Mouse (Mus musculus) liver, embryonic 14.5 days (tissue): ENCODE measurements around the gene Olfr643. TPM values are rescaled to one million over a fixed set of nuclear protein-coding genes. Genes with fewer than 3 reads are reported as not detected.

Experiments used
- ATAC-seq: fragments of 200-750 bp; cut with Nextera tagmentation; 2 replicates; pipeline ENCODE4 v1.8.0; 2017; ENCODE audit warnings: moderate number of reproducible peaks, mild to moderate bottlenecking, moderate library complexity; ENCODE audit not compliant: insufficient read depth
- DNase-seq, 3 experiments: peaks; one replicate each; pipeline ENCODE4 v3.0.0-alpha.2; 2012 to 2013; ENCODE audit warnings: low read depth in 3 of 3, low spot score in 3 of 3
- H3K27ac ChIP-seq: fragments of 300-500 bp; sonication (generic); 2 replicates; pipeline ENCODE4 v1.5.1; 2014; ENCODE audit warnings: moderate library complexity, mild to moderate bottlenecking, control low read depth, inconsistent platforms
- H3K27me3 ChIP-seq: fragments of 300-500 bp; sonication (generic); 2 replicates; pipeline ENCODE4 v1.6.1; 2014; ENCODE audit warnings: mild to moderate bottlenecking, low read length, moderate library complexity; ENCODE audit not compliant: control insufficient read depth, insufficient read depth
- H3K36me3 ChIP-seq: fragments of 300-500 bp; sonication (generic); replicated peaks from 2 replicates; pipeline ENCODE4 v1.6.1; 2014; ENCODE audit warnings: low read depth; ENCODE audit not compliant: control insufficient read depth, insufficient read depth
- H3K4me1 ChIP-seq, 2 experiments: fragments of 200-500 bp in 1 of 2; fragments of 300-500 bp in 1 of 2; sonication (generic) in 1 of 2; replicated peaks; 2 replicates each; pipeline ENCODE4 v1.6.1; 2012 to 2014; ENCODE audit warnings: antibody characterized with exemption in 1 of 2, inconsistent platforms in 1 of 2, low read length in 1 of 2; ENCODE audit not compliant: control insufficient read depth in 2 of 2, insufficient read depth in 2 of 2
- H3K4me2 ChIP-seq: fragments of 300-500 bp; sonication (generic); 2 replicates; pipeline ENCODE4 v1.6.1; 2014; ENCODE audit warnings: low read depth, mild to moderate bottlenecking, control low read depth, moderate library complexity
- H3K4me3 ChIP-seq, 2 experiments: fragments of 200-500 bp in 1 of 2; fragments of 300-500 bp in 1 of 2; sonication (generic) in 1 of 2; 2 replicates each; pipeline ENCODE4 v1.5.1; 2012 to 2014; ENCODE audit warnings: low read depth in 2 of 2, low read length in 2 of 2, mild to moderate bottlenecking in 2 of 2, control low read depth in 1 of 2, inconsistent platforms in 1 of 2, moderate library complexity in 1 of 2; ENCODE audit not compliant: insufficient read depth in 1 of 2
- H3K9ac ChIP-seq: fragments of 300-500 bp; sonication (generic); replicated peaks from 2 replicates; pipeline ENCODE4 v1.6.1; 2014; ENCODE audit warnings: mild to moderate bottlenecking, control low read depth, moderate library complexity
- H3K9me3 ChIP-seq: fragments of 300-500 bp; sonication (generic); 2 replicates; pipeline ENCODE4 v1.6.1; 2016; ENCODE audit warnings: low read length, mixed read lengths; ENCODE audit not compliant: control insufficient read depth
- CTCF ChIP-seq: IDR thresholded peaks from 2 replicates; pipeline ENCODE4 v1.5.1; 2016; ENCODE audit warnings: antibody characterized with exemption, low read depth, control low read depth
- EP300 ChIP-seq: IDR thresholded peaks from 2 replicates; pipeline ENCODE4 v1.6.1; 2016; ENCODE audit warnings: antibody characterized with exemption, low read depth
- WGBS: fragments of 180-500 bp; shearing (Covaris S2); extraction: QIAGEN DNeasy Blood & Tissue Kit; methylation state at CpG from one replicate; pipeline ENCODE4 v1.1.7; 2014; ENCODE audit not compliant: insufficient replicate concordance; 5-methylcytosine and 5-hydroxymethylcytosine counted together
- polyA plus RNA-seq, 2 experiments: library from polyadenylated mRNA; depleted of rRNA in 1 of 2; stranded (reverse) in 1 of 2; unstranded in 1 of 2; fragments of >200 nt; fragmentation: Nextera tagmentation in 1 of 2; extraction: Ambion mirVana in 1 of 2; gene quantifications; 2 replicates each; pipeline versions ENCODE4 v1.2.1 to v1.2.3; 2012 to 2014

Olfr643 gene
- polyA plus RNA-seq (2012; rRNA removed) (not detected in 2 replicates), polyA plus RNA-seq (2014; fragmentation: Nextera tagmentation; extraction: Ambion mirVana) (not detected in 2 replicates)

DNA sequence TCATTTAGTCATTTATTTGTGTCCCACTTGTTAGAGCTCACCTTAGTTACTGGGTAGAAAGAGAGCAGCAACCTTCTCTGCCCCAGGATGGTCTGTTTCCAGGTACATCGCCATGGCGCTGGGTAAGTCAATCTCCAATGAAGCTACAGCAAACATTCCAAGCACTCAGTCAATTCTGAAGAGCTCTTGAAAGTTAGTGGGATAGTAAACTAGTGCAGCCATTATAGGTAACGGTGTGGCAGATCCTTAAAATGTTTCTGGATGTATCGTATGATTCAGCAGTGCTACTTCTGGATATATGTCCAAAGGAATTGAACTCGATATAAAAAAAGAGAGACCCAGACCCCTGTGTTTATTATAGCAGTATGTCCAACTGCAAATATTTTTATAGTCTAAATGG, at the start of gene Olfr643:
Gene Olfr643 (minus strand): TSS at position 101 of the 400 bp plus-strand sequence.
- no peak for TF ChIP-seq EP300
- no peak for TF ChIP-seq CTCF
- no peak within 1 kb of the TSS for H3K27ac ChIP-seq
- DNase-seq = no peak
- no peaks in the 10 kb centered on the region for H3K4me1 ChIP-seq
- no peak for ATAC-seq
- H3K4me3 ChIP-seq = no peak within 1 kb of the TSS
- no peaks in the 10 kb centered on the region for H3K36me3 ChIP-seq
- 65% methylated on average over 5 of the region's 5 CpGs for WGBS
- no peak within 1 kb of the TSS for H3K9ac ChIP-seq
- no peak within 1 kb of the TSS for H3K4me2 ChIP-seq
- no peaks in the 10 kb centered on the region for H3K27me3 ChIP-seq
- no peaks in the 10 kb centered on the region for H3K9me3 ChIP-seq

DNA sequence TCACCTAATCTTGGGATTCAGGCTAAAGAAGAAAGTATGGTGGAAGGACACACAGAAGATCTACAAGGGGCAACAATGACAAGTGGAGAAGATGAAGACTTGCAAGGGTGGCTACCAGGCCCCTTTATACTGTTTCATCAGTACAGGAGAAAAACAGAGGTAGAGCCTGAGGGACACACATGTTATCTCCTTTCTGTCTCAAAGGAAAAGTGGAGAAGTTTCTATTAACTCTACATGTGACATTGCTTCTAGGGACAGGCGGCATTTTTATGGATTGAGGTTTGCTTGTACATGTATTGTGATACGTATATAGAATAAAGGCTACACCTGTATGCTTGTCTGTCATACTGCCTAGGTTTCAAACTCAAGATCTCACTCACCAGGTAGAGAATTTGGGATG, 46.1 kb upstream of the Olfr643 start, which contains the start of gene Olfr648:
Gene Olfr648 (minus strand): TSS at position 101 of the 400 bp plus-strand sequence.
- no peak within 1 kb of the TSS for H3K27ac ChIP-seq
- 65% methylated on average over 2 of the region's 2 CpGs for WGBS
- no peak for ATAC-seq
- H3K9ac ChIP-seq = no peak within 1 kb of the TSS
- H3K27me3 ChIP-seq = no peaks in the 10 kb centered on the region
- H3K4me2 ChIP-seq = no peak within 1 kb of the TSS
- no peaks in the 10 kb centered on the region for H3K4me1 ChIP-seq
- H3K4me3 ChIP-seq = no peak within 1 kb of the TSS
- no peaks in the 10 kb centered on the region for H3K9me3 ChIP-seq
- TF ChIP-seq EP300 = no peak
- TF ChIP-seq CTCF = no peak
- H3K36me3 ChIP-seq = no peaks in the 10 kb centered on the region
- no peak for DNase-seq

DNA sequence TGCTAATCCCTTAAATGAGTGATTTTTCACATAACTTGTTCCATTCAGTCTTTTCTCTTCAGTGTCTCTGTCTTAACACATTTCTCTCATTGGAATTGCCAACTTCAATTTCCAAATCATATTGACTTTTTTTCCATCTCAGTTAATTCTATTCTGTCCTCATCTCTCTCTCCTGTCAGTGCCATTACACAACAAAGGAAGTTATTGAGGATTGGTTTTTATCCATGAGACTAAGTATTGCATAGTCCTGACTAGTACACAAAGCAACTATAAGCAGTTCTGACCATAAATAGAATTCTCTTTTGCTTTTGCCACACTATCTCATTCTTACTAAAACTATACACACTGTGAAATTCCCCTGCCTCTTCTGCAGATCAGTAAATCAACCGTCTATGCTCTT, 41.9 kb upstream of the Olfr643 start:
- Histone ChIP-seq H3K4me2 (no peak overlapping the region), H3K36me3 (no peaks in the 10 kb centered on the region), H3K27me3 (no peaks in the 10 kb centered on the region), H3K27ac (no peak overlapping the region), H3K4me3 (no peak overlapping the region), H3K4me1 (no peaks in the 10 kb centered on the region), H3K9ac (no peak overlapping the region), H3K9me3 (no peaks in the 10 kb centered on the region)
- TF ChIP-seq CTCF (no peak), EP300 (no peak)
- ATAC-seq (no peak), DNase-seq (no peak)
- 80% methylated on average over 1 of the region's 1 CpGs for WGBS

DNA sequence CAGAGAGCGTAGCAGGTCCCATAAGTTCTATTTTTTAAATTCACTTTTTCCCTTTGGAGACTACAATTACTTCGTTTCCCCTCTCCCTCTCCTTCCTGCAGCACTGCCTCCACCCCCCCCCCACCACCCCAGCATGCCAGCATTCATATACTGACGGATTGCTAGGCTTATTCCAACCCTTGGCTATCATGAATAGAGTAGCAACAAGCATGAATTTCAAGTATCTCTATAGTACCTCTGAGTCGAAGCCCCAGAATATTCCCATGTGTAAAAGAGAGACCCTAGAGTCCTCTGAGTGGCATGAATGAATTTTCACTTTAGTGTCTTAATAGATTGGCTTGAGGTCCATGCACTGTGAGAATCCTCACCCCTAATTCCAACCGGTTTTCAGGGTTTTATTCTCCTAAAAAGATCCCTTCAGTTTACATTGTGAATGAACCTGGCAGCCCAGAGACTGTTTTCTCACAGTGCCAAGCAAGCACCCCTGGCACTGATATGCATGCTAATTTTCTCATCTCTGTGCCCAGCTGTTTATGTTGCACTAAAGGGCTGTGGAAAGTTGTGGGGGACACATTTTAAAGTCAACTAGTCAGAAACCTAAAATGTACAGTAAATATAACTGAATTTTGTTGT, 41.3 kb upstream of the Olfr643 start:
- Histone ChIP-seq H3K27me3 (no peaks in the 10 kb centered on the region), H3K9ac (no peak overlapping the region), H3K4me1 (no peaks in the 10 kb centered on the region), H3K27ac (no peak overlapping the region), H3K4me3 (no peak overlapping the region), H3K36me3 (no peaks in the 10 kb centered on the region), H3K9me3 (no peaks in the 10 kb centered on the region), H3K4me2 (no peak overlapping the region)
- TF ChIP-seq CTCF (no peak), EP300 (no peak)
- 50% methylated on average over 5 of the region's 5 CpGs for WGBS
- DNase-seq (no peak), ATAC-seq (no peak)

DNA sequence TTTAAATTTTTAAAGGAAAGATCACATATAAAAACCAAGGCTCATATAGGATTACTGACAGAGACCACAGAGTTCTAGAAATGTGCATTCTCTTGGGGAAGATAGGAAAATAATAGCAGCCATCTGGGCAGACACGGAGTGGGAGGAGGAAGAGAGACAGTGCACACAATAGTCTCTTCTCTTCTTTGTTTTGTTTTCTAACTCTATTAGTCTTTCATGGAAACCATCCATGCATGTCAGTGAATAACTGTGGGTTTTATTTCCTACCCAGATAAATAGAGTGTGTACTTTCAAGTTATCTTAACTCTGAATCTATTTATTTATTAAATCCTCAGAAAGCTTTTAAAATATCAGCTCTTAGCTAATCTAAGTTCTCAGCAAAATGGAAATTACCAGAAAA, 37.9 kb upstream of the Olfr643 start:
- no peak for DNase-seq
- WGBS = 52% methylated on average over 1 of the region's 1 CpGs
- H3K9ac ChIP-seq = no peak overlapping the region
- no peaks in the 10 kb centered on the region for H3K27me3 ChIP-seq
- H3K27ac ChIP-seq = no peak overlapping the region
- no peaks in the 10 kb centered on the region for H3K9me3 ChIP-seq
- H3K36me3 ChIP-seq = no peaks in the 10 kb centered on the region
- H3K4me3 ChIP-seq = no peak overlapping the region
- no peak overlapping the region for H3K4me2 ChIP-seq
- no peak for TF ChIP-seq CTCF
- TF ChIP-seq EP300 = no peak
- ATAC-seq = no peak
- no peaks in the 10 kb centered on the region for H3K4me1 ChIP-seq
